Mouse (Mus musculus): ENCODE results near the gene Rrm2.
"Not testable (repeated sequence)": the region's sequence is repeated elsewhere in the genome, so short reads cannot be mapped to it uniquely, and the experiment has no call there.

Rrm2 gene

DNA sequence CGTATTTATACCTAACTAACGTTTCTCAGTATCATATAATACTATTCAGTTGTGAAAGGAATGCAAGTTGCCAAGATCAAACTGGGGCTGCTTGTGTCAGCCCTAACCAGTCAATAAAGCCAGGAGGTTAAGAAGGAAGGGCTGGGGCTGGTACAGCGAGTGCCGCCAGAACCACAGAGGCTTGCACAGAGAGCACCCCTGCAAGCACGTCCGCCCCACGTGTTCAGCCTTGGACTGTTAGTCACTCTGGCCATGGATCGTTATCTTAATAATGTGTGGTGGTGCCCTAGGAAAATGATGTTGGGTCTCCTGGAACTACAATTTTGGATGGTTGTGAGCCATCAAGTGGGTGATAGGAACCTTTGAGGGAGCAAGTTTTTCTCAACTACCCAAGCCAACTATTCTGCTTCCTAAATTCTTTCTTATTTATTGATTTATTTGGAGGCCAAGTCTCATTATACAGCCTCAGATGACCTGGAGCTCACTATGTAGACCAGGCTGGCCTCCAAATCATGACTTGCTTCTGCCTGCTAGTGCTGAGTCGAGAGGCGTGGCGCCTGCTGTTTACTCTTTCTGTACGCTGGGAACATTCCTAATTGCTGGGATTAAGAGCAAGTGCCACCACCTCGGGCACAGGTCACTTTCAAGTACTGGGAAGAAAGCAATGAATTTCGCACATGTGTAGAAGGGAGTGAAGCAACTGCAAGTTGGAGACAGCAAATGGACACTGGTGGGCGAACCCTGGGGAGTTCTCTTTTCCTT, 2.4 kb upstream of the Rrm2 start:
- no peak for DNase-seq (ENCODE audit: low read depth, low spot score)

DNA sequence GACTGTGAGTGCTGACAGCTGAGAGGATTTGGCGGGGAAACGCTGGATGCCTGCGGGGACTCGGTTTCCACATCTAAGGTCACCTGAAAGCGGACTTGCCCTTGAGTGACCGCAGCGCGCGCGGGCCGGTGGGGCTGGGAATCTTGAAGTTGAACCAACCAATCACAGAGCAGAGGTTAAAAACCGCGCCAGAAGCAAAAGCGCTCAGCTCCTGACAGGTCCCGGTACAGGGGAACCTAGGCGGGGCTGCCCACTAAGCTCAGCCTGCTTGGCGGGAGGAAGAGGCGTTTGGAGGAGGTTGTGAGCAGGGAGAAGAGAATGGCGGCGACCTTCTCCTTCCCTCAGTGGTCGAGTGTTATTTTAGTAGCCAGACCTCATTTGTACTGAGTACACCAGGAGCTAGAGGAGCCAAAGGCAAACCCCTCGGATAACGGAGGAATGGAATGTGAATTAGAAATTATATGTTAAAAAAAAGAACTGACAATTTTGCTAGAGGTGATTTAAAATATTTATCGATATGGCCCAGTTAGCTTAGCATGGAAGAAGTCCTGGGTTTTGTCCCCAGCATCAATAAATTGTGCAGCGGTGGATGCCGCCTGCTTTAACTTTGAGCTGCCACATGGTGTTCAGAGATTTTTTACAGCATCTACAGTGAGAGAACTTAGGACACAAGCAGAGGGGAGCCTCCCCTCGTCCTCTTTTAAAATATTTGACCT, 1.1 kb upstream of the Rrm2 start:
- DNase-seq (ENCODE audit: low read depth, low spot score) = no peak

- DNase-seq (ENCODE audit: low read depth, low spot score) = no peak
These were observed 600 bp upstream of the Rrm2 start for GRCm38 (mm10) chr12:24707480-24707802.

DNA sequence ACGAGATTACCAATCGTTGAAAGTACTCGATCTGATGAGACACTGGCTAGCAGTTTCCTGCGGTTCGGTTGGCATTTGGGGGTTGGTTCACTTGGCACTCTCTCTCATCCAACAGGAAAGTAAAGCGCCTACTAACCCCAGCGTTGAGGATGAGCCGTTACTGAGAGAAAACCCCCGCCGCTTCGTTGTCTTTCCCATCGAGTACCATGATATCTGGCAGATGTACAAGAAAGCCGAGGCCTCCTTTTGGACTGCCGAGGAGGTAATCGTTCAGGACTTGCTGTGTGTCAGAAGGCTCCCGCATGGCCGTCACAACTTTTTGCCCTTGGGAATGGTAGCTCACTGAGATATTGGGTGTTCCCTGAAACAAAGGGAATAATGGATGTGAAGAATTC, 780 bp downstream of the Rrm2 start:
- no peak for DNase-seq (ENCODE audit: low read depth, low spot score)

DNA sequence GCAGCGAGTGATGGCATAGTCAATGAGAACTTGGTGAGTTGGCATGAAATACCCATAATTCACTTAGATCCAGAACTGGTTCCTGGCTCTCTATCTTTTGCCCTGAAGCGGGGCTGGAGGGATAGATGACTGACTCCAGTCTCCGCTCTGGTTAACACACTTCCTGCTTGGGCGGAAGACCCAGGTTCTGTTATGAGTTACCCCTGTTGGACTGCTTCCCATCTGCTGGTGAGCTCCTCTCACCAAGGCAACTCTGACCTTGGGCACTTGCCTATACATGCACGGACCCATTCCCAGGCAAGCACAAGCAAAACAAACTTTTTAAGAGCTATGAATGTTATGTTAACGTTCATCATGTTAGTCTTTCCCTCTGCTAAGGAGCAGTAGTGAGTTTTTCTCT, 1.4 kb downstream of the Rrm2 start:
- no peak for DNase-seq (ENCODE audit: low read depth, low spot score)

- DNase-seq (ENCODE audit: low read depth, low spot score) = peak; percentile 46
These were observed 1.9 kb downstream of the Rrm2 start for GRCm38 (mm10) chr12:24709831-24710508.

DNA sequence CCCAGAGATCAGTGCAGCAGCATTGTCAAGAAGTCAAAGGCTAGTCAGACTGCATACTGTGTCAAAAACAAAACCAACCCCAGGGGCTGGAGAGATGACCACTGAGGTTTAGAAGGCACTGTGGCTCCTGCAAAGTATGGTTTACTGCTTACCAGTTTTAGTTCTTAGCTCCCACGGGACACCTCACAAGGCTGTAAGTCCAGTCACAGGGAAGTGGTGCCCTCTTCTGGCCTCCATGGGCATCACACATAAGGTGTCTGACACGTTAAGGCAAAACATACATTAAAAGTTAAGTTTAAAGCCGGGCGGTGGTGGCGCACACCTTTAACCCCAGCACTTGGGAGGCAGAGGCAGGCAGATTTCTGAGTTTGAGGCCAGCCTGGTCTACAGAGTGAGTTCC, 2.6 kb downstream of the Rrm2 start:
- no peak for DNase-seq (ENCODE audit: low read depth, low spot score)

- no peak for DNase-seq (ENCODE audit: low read depth, low spot score)
These were observed 4.4 kb downstream of the Rrm2 start for GRCm38 (mm10) chr12:24712396-24712795.

DNA sequence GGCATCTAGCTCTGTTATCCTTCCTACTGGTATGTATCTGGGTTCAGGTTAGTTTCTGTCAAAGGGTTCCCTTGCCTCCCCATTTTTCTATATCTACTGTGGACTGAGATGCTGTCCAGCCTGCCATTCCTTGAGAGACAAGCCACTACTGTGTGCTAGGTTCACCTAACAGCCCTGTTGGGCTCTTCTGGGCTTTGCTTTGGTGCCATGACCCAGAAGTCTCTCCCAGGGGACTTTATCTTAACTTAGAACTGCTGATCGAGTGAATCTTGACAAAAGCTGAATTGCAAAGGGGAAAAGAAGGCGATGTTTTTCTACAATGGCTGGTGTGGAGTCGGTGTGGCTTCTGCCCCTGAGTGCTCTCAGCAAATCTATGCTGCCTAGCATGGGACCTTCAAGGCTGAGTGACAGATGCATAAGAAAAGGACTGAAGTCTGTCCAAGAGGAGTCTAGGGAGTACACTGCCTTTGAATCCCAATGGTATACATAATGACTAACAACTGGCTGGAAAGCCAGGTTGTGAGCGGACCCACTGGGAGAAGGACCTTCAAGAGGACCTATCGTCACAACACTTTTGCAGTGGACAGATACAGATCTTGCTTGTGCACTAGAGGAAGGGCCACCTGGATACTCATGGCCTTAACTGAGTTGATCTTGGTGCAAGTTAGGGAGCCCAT, 6.7 kb downstream of the Rrm2 start:
- no peak for DNase-seq (ENCODE audit: low read depth, low spot score)

DNA sequence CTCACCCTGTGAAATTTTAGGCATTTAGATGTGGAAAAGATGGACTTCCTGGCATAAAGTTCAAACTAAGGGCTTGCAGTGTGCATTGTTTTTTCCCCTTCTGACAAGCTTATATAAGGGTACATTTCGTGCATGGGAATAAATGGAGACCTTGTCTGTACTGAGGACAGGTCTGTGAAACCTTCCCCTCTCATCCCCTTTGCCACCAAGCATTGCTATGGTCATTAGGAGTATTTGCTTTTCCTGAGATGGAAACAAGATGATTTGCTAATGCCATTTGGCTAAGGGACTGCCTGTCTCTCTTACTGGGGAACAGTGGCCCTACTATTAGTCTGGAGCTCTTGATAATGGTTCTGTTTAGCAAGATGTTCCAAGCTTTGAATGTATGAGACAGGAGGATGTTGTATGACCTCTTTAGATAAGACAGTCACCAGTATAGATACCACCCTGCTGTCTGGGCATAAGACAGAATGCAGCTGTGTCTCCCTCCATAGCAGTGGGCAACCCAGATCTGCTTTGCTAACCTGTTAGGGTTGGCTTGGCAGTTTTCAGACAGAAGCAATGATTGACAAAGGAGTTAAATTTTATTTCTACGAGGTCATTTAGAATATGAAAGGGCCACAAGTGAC, 7.3 kb downstream of the Rrm2 start:
- no peak for DNase-seq (ENCODE audit: low read depth, low spot score)

DNA sequence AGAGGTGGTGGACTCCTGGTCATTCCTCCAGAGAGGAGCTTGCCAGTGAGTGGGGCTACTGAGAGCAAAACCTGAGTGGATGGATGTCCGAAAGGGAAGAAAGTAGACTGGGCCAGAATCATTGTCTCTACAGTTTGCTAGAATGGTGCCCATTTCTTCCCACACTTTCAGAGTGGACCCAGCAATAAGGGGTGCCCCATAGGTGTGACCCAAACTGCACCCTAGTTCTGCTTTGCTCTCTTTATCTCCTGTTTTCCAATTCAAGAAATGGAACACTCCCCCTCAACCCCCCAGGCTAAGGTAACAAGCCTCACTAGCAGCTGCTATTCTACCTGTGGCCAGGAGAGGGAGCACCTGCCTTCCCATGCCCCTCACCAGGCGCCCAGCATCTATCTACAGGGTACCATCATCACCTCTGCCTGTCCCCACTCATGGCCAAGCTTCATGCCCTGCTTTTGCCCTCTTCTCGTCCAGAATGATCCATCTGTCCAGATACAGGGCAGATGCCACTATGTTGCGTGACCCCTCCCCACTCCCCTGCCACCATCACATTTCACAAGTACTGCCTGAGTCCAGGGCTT, 8.8 kb downstream of the Rrm2 start:
- no peak for DNase-seq (ENCODE audit: low read depth, low spot score)

DNA sequence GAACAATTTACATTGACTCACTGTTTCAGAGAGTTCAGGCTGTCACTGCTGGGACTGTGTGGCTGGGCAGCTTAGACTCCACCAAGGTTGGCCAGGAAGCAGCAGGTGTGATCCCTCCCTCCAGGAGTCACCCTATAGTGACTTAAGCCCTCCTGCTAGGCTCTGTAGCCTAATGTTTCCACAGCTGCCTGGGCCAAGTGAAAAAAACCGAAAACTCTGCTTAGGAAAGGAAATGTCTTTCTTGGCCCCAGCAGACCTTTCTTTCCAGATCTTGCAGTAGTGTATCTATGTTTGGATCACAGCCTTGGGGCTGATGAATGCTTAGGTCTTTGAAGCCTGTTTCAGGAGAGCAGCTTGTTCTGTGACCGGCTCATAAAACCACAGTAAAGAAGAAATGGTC, 15.4 kb downstream of the Rrm2 start:
- DNase-seq (ENCODE audit: low read depth, low spot score) = no peak

GRCm38 (mm10) chr12:24723859-24724258, 15.8 kb downstream of the Rrm2 start:
- no peak for DNase-seq (ENCODE audit: low read depth, low spot score)

DNA sequence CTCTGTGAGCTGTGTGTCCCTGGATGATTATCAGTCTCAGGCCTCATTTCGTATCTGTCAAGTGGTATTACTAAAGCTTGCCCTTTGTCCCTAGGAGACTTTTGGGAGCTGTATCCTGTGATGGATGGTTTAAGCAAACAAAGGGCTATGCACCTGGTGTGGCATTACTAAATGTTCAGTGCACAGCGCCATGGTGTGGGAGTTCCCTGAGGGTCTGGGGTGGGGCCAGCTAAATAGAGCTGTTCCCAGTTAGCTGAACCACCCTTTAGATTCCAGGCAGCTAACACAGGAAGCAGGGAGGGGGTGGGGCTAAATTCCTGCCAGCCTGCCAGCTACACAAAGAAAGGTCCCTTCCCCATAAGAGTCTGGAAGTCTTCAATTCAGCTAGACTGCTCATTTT, 16.3 kb downstream of the Rrm2 start:
- no peak for DNase-seq (ENCODE audit: low read depth, low spot score)

DNA sequence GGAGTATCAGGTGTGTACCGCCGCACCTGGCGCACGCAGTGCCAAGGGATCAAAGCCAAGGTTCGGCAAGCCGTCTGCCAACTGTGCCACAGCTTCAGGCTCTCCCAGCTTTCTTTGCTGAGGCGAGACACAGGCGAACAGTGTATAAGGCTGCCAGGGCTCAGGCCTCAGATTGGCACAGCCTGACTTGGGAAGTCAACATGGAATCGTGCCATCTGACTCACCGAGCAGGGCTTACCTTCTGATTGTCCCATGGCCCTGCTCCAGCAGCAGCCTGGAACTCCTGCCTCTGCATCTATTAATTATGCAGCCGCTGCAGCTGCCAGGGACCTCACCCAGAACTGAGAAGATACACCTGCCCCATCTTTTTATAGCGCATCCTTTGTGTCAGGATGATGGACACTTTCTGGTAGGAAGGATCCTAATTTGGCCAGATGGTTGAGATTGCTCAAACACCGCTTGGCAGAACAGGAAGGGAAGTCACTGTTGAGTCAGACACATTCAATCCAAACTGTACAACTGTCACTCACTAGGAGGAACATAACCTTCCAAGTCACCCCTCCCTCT, 26.9 kb downstream of the Rrm2 start:
- no peak for DNase-seq (ENCODE audit: low read depth, low spot score)

- no peak for DNase-seq (ENCODE audit: low read depth, low spot score)
These were observed 28.9 kb downstream of the Rrm2 start for GRCm38 (mm10) chr12:24736956-24737355.

DNA sequence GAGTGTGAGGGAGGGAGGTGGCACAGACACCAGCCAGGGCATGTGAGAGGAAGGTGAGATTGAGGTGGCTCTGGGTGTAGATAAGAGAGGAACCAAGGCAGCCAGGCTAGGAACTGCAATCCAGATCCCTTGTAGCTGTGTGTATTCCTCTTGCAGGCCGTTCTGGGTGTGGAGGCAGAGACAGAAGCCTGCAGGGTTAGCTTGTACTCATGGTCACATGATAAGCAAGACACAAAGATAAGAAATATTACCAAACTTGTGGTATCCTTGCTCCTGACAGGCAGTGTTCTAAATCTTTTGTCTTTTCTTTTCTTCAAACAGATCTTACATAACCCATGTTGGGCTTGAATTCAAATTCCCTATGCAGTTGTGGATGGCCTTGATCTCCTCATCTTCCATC, 31.9 kb downstream of the Rrm2 start:
- DNase-seq (ENCODE audit: low read depth, low spot score) = no peak

DNA sequence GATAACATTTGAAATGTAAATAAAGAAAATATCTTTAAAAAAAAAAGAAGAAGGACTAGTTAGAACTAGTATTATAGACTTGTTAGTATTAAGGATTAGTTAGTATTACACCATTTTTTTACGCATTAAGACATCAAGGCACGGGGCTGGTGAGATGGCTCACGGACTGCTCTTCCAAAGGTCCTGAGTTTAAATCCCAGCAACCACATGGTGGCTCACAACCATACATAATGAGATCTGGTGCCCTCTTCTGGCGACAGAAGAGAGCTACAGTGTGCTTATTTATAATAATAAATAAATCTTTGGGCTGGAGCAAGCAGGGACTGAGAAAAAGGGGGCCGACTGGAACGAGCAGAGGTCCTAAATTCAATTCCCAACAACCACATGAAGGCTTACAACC, 33.5 kb downstream of the Rrm2 start:
- not testable (repeated sequence) for DNase-seq (ENCODE audit: low read depth, low spot score)

DNA sequence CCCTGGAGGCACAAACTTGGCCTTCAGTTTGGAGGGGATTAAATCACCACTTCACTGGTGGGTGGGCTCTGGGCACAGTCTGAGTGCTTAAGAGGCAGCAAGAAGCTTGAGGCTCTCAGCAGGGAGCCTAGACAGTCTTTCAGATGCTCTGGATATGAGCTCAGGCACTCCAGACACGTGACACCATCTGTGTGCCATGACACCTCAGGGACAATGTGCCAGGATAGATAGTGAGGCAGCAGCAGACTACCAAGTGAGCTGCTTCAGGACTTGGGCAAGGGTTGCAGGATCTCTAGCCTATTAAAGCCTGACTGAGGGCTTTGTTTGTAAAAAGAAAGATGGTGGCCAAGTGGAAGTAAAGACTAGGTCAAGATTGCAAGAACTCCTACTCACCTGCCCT, 36.3 kb downstream of the Rrm2 start:
- DNase-seq (ENCODE audit: low read depth, low spot score) = no peak

GRCm38 (mm10) chr12:24746579-24747296, 38.7 kb downstream of the Rrm2 start:
- peak; percentile 32 for DNase-seq (ENCODE audit: low read depth, low spot score)

GRCm38 (mm10) chr12:24747297-24747696, 39.3 kb downstream of the Rrm2 start:
- no peak for DNase-seq (ENCODE audit: low read depth, low spot score)
